Mouse (Mus musculus) lung, embryonic 15.5 days (tissue): ENCODE data around the gene Fgfr2. TPM values are rescaled to one million over a fixed set of nuclear protein-coding genes. Genes with fewer than 3 reads are reported as not detected.

Source experiments
- ATAC-seq: fragments of 200-750 bp; cut with Nextera tagmentation; 2 replicates; pipeline ENCODE4 v1.8.0; 2017; ENCODE audit warnings: moderate number of reproducible peaks, borderline replicate concordance; ENCODE audit not compliant: low FRiP score, low TSS enrichment; ENCODE audit errors: extremely low read depth
- H3K27ac ChIP-seq: fragments of 300-500 bp; sonication (generic); 2 replicates; pipeline ENCODE4 v1.5.1; 2015; ENCODE audit warnings: moderate library complexity, mild to moderate bottlenecking, inconsistent platforms
- H3K27me3 ChIP-seq: fragments of 300-500 bp; sonication (generic); 2 replicates; pipeline ENCODE4 v1.6.1; 2015; ENCODE audit warnings: inconsistent platforms
- H3K36me3 ChIP-seq: fragments of 300-500 bp; sonication (generic); 2 replicates; pipeline ENCODE4 v1.6.1; 2015; ENCODE audit warnings: inconsistent platforms
- H3K4me1 ChIP-seq: fragments of 300-500 bp; sonication (generic); 2 replicates; pipeline ENCODE4 v1.6.1; 2015; ENCODE audit warnings: inconsistent platforms
- H3K4me2 ChIP-seq: fragments of 300-500 bp; sonication (generic); 2 replicates; pipeline ENCODE4 v1.6.1; 2015; ENCODE audit warnings: inconsistent platforms, mild to moderate bottlenecking, moderate library complexity
- H3K4me3 ChIP-seq: fragments of 300-500 bp; sonication (generic); 2 replicates; pipeline ENCODE4 v1.5.1; 2015; ENCODE audit warnings: mild to moderate bottlenecking, inconsistent platforms
- H3K9ac ChIP-seq: fragments of 300-500 bp; sonication (generic); 2 replicates; pipeline ENCODE4 v1.6.1; 2015; ENCODE audit warnings: inconsistent platforms
- H3K9me3 ChIP-seq: fragments of 300-500 bp; sonication (generic); 2 replicates; pipeline ENCODE4 v1.6.1; 2016; ENCODE audit warnings: inconsistent platforms
- WGBS: fragments of 180-500 bp; shearing (Covaris S2); methylation state at CpG from one replicate; pipeline ENCODE4 v1.1.7; 2015; 5-methylcytosine and 5-hydroxymethylcytosine counted together
- polyA plus RNA-seq: library from polyadenylated mRNA; unstranded; fragments of >200 nt; fragmentation: Nextera tagmentation; extraction: Ambion mirVana; gene quantifications from 2 replicates; pipeline ENCODE4 v1.2.1, GENCODE M21; 2015

The Fgfr2 gene
- polyA plus RNA-seq, 1 experiment from 2014 or later: 160 TPM

DNA sequence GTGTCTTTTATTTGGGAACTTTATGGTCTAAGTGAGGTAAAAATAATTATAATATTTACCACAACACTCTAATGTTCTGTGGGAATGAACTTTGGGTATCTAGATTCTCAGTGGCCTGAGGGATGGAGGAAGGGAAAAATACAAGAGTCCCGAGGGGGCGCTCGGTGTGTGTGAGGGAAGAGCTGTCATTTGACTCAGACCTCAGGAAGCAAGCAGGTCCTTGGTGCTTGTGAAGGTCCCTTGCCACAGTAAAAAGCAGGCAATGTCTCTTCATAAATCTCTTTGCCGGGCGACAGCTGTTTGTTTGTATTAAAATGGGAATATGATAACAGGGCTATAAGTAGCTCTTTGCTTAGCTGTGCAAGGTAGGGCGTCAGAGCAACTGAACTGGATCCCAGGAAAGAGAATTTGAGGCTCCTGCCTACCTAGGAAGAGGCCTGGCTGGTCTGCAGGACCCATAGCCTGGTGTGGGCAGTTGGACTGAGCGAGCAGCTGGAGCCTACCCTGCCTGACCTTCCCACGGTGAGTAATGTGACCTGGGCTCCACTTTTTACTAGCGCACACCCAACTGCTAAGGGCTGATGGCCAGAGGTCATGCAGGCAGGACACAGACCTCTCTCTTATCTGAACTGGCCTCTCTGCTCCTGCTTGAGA is 2554.2 kb downstream of the Fgfr2 start:
- H3K4me1 ChIP-seq: no peaks in the 10 kb centered on the region
- no peaks in the 10 kb centered on the region for H3K36me3 ChIP-seq
- H3K27ac ChIP-seq: no peak overlapping the region
- H3K9me3 ChIP-seq: no peaks in the 10 kb centered on the region
- no peak overlapping the region for H3K4me3 ChIP-seq
- WGBS: 27% methylated on average over 9 of the region's 9 CpGs
- H3K27me3 ChIP-seq: no peaks in the 10 kb centered on the region
- H3K4me2 ChIP-seq: no peak overlapping the region
- H3K9ac ChIP-seq: no peak overlapping the region
- no peak for ATAC-seq

DNA sequence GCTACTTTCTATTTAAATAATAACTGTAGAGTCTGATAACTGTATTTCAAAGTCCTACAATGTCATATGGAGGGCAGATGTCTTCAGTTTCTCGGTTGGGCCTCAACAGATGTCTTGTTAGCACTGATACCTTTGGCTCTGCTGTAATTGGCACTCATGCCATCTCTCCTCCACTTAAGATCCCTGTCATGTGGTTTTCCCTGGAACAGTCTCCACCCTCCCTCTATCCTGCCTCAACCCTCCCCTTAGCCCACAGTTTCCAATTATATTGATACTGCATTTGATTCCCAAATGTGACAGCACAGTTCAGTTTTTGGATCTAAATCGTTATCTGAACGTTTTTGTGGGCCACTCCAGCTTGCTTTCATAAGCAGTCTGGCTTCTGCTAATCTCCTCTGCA is 2558.6 kb downstream of the Fgfr2 start:
- ATAC-seq: no peak
- WGBS: 54% methylated on average over 3 of the region's 3 CpGs

DNA sequence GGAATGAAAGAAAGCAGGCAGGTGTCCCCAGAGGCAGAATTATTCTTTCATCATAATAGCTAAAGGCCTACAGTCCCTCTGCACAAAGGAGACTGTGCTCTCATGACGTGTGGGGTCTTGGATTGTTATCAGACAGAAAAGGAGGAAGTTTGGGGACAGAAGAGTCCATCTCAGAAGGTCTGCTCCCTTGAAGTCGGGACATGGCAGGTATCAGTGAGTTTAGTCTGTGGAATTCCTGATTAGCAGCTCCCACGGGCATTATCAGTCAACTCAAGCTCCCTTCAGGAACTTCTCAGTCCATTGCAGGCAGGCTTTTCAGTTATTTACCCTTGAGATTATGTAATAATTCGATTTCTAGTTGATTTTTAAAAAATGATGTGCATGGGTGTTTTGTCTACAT is 2559.3 kb downstream of the Fgfr2 start:
- no peak for ATAC-seq
- Histone ChIP-seq H3K4me1 (no peaks in the 10 kb centered on the region), H3K36me3 (no peaks in the 10 kb centered on the region), H3K4me3 (no peak overlapping the region), H3K4me2 (no peak overlapping the region), H3K9ac (no peak overlapping the region), H3K27me3 (no peaks in the 10 kb centered on the region), H3K27ac (no peak overlapping the region), H3K9me3 (no peaks in the 10 kb centered on the region)
- 43% methylated on average over 4 of the region's 4 CpGs for WGBS

More for the DNA sequence above, 2558.6 kb downstream of the Fgfr2 start:
- Histone ChIP-seq H3K4me1 (no peaks in the 10 kb centered on the region), H3K27ac (no peak overlapping the region), H3K9me3 (no peaks in the 10 kb centered on the region), H3K4me2 (no peak overlapping the region), H3K27me3 (no peaks in the 10 kb centered on the region), H3K36me3 (no peaks in the 10 kb centered on the region), H3K4me3 (no peak overlapping the region), H3K9ac (no peak overlapping the region)

DNA sequence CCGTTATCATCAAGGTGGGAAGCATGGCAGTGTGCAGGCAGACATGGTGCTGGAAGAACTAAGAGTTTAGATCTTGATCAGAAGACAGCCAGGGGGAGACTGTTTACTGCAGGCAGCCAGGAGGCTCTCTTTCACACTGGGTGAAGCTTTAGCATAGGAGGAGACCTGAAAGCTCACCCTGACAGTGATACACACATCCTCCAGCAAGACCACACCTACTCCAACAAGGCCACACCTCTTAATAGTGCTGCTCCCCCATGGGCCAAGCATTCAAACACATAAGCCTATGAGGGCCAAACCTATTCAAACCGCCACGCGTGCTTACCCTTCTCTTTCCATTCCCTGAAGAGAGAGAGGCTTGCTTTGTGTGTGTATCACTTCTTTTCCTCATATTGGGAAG is 2559.9 kb downstream of the Fgfr2 start:
- Histone ChIP-seq H3K9ac (no peak overlapping the region), H3K4me1 (0 out of 2 replicates have a peak, but pooled peaks cover 2% of the 10 kb centered on the region), H3K4me2 (no peak overlapping the region), H3K27me3 (no peaks in the 10 kb centered on the region), H3K9me3 (no peaks in the 10 kb centered on the region), H3K4me3 (no peak overlapping the region), H3K27ac (no peak overlapping the region), H3K36me3 (no peaks in the 10 kb centered on the region)
- no peak for ATAC-seq
- WGBS: 84% methylated on average over 4 of the region's 4 CpGs

DNA sequence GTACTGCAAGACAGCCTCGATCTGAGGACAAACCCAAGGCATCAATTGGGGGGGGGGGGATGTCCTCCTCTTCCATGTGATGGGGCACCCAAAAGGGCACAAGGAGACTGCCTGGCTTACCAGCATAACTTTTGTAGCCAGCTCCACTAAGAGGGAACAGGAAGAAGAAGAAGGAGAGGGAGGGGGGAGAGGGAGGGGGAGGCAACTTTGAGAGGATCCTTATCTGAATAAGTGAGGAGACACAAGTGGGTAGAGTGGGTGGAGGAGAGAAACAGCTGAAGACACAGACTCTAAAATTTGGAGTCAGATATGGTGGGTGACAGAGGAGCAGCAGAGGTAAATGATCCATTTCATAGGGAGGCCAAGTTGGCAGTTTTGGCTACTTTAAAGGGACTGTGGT is 2562.2 kb downstream of the Fgfr2 start:
- 65% methylated on average over 1 of the region's 1 CpGs for WGBS
- Histone ChIP-seq H3K9ac (no peak overlapping the region), H3K27me3 (no peaks in the 10 kb centered on the region), H3K27ac (no peak overlapping the region), H3K4me2 (no peak overlapping the region), H3K9me3 (no peaks in the 10 kb centered on the region), H3K4me1 (0 out of 2 replicates have a peak, but pooled peaks cover 2% of the 10 kb centered on the region), H3K4me3 (no peak overlapping the region), H3K36me3 (no peaks in the 10 kb centered on the region)
- ATAC-seq: no peak

DNA sequence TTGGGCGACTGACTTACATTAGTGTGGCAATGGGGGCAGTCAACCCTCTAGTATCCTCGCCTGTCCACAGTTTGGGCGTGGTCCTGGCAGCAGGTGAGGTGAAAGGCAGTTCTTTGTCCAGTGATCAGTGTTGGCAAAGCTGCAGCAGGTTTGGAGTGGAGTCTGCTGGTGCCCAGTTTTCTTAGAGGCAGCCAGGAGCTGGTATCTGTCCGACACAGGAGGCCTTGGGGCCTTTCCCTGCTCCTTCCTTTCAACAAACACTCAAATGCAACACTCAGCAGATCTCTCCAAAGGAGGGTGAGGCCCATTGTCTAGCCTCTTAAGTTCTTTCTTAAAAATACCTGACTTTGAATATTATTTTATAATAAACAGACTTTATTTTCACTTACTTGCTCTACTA is 2564.6 kb downstream of the Fgfr2 start:
- Histone ChIP-seq H3K9ac (no peak overlapping the region), H3K4me1 (0 out of 2 replicates have a peak, but pooled peaks cover 2% of the 10 kb centered on the region), H3K27me3 (no peaks in the 10 kb centered on the region), H3K4me3 (no peak overlapping the region), H3K4me2 (no peak overlapping the region), H3K9me3 (no peaks in the 10 kb centered on the region), H3K27ac (no peak overlapping the region), H3K36me3 (no peaks in the 10 kb centered on the region)
- WGBS: 50% methylated on average over 4 of the region's 4 CpGs
- ATAC-seq: no peak

DNA sequence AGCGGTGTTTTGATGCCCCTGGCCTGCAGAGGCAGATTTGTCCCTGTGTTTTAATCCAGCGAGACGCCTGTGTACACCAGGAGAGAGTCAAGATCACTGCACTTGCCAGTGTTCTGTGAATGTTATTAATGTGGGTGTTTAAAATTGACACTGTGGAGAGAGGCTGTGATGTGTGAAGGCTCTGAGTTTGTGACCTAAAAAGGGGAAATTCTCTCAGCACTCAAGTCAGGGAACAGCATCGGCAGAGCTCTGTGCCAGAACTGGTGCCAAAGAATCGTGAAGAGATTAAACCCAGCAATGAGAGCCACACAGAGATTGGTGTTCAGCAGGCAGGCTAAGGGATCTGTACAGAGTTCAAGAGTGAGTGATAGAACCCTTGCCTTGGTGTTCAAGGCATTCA is 2567.6 kb downstream of the Fgfr2 start:
- Histone ChIP-seq H3K4me2 (no peak overlapping the region), H3K9ac (no peak overlapping the region), H3K4me3 (no peak overlapping the region), H3K36me3 (no peaks in the 10 kb centered on the region), H3K27ac (peak overlapping the region; percentile 26; the same call in 1 of the 2 replicates), H3K27me3 (no peaks in the 10 kb centered on the region), H3K9me3 (no peaks in the 10 kb centered on the region), H3K4me1 (0 out of 2 replicates have a peak, but pooled peaks cover 2% of the 10 kb centered on the region)
- 52% methylated on average over 5 of the region's 5 CpGs for WGBS
- ATAC-seq: no peak

DNA sequence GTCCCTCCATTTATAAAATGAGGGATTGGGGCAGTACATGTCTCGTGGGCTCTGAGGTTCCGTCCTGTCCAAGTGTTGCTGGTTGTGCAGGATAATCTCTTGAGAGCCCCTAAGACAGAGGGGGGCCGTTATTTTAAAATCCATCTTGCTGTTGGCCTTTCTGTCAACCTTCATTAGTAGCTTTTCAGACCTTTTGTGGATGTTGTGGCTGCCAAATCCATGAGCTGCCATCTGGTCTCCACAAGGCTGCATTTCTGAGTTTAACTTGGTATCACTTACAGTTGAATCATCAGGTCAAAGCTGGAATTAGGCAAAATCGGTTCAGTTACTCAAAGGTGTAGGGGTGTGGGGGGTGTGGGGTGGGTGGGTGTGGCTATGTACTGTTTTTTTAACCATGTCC is 2569.8 kb downstream of the Fgfr2 start:
- Histone ChIP-seq H3K9ac (no peak overlapping the region), H3K9me3 (no peaks in the 10 kb centered on the region), H3K36me3 (no peaks in the 10 kb centered on the region), H3K4me3 (no peak overlapping the region), H3K27me3 (no peaks in the 10 kb centered on the region), H3K4me1 (0 out of 2 replicates have a peak, but pooled peaks cover under 1% of the 10 kb centered on the region), H3K4me2 (no peak overlapping the region), H3K27ac (no peak overlapping the region)
- WGBS: 70% methylated on average over 4 of the region's 4 CpGs
- ATAC-seq: no peak

DNA sequence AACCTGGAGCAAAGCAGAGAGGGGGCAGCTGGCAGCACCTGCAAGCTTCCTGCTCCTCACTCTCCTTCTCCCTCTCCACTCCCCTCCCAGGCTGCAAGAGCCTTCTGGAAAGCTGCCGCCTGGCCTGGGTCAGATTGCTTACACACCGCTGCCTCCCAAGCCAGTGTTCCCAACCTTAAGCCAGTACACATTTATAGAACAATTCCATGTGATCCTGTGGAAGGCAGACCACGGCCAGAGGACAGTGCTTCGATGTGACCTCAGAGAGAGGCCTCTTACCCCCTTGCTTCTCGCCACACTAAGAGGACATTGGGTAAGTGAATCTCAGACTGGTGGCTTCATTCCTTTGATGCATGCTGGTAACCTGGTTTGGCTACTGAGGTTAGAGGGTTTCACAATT is 2570.4 kb downstream of the Fgfr2 start:
- Histone ChIP-seq H3K36me3 (no peaks in the 10 kb centered on the region), H3K4me2 (no peak overlapping the region), H3K27me3 (no peaks in the 10 kb centered on the region), H3K4me1 (no peaks in the 10 kb centered on the region), H3K27ac (no peak overlapping the region), H3K4me3 (no peak overlapping the region), H3K9ac (no peak overlapping the region), H3K9me3 (no peaks in the 10 kb centered on the region)
- WGBS: 55% methylated on average over 5 of the region's 5 CpGs
- ATAC-seq: no peak

DNA sequence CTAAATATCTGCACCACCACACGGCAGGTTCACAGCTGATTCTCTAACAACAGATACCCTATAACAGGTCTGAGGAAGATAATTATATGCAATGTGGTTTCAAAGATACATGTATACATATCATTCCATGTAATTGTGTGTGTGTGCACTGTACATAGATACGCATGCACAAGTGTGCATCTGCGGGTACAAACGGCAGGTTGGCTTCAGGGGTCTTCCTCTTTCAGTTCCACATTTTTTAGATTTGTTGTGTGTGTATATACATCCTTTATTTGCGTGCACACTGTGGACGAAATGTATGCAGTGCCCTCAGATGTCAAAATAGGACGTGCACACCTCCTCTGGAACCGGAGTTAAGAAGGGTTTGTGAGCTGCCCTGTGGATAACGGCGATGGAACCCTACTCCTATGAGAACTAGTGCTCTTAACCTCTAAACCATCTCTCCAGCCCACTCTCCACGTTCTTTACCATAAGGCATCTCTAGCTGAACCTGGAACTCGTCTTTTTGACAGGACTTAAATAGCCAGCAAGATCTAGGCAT is 2575.4 kb downstream of the Fgfr2 start:
- H3K9ac ChIP-seq: 0 out of 2 replicates have a peak overlapping the region, but pooled peaks have one; percentile 98
- peak overlapping the region; percentile 80 for H3K4me2 ChIP-seq
- H3K4me3 ChIP-seq: peak overlapping the region; percentile 99
- H3K36me3 ChIP-seq: peaks cover 19% of the 10 kb centered on the region
- peaks cover 10% of the 10 kb centered on the region for H3K4me1 ChIP-seq
- WGBS: 80% methylated on average over 12 of the region's 12 CpGs
- ATAC-seq: no peak
- H3K27me3 ChIP-seq: no peaks in the 10 kb centered on the region
- H3K27ac ChIP-seq: no peak overlapping the region
- no peaks in the 10 kb centered on the region for H3K9me3 ChIP-seq

DNA sequence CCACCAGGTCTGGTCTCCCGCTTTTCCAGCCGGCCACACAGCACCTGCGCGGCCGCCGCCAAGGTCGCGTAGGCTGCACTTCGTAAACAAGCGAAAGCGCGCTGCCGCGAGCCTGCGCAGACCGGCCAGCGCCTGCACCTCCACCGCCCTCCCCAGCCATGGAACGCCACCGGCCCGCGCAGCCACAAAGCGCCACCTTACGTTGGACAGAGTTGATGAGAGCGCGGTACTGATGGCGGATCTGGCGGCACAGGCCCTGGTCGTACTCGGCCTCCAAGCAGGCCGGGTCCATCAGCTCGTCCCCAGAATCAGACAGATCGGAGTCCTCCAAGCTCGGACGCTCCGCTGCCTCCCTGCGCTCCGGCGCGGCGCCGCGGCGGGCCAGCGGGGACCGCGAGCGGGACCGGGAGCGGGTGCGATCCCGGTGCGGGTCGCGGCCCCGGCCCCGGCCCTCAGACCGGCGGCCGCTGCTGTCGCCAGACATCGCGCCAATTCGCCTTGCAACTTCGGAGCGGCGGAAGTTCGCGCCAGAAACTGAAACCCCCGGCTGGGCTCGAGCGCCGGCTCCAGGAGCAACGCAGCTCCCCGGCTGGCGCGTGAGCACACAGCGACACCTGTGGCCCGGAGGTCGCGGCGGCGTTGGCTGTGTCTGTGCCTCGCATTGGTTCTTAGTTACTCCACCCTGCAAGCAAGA is 2576.2 kb downstream of the Fgfr2 start:
- WGBS: under 1% methylated on average over 84 of the region's 84 CpGs
- H3K9me3 ChIP-seq: no peaks in the 10 kb centered on the region
- peak overlapping the region; percentile 99 for H3K27ac ChIP-seq
- peak overlapping the region; percentile 98 for H3K9ac ChIP-seq
- H3K36me3 ChIP-seq: peaks cover 27% of the 10 kb centered on the region
- peak; percentile 95 for ATAC-seq
- peak overlapping the region; percentile 99 for H3K4me3 ChIP-seq
- H3K4me2 ChIP-seq: peak overlapping the region; percentile 80
- peaks cover 10% of the 10 kb centered on the region for H3K4me1 ChIP-seq
- no peaks in the 10 kb centered on the region for H3K27me3 ChIP-seq

DNA sequence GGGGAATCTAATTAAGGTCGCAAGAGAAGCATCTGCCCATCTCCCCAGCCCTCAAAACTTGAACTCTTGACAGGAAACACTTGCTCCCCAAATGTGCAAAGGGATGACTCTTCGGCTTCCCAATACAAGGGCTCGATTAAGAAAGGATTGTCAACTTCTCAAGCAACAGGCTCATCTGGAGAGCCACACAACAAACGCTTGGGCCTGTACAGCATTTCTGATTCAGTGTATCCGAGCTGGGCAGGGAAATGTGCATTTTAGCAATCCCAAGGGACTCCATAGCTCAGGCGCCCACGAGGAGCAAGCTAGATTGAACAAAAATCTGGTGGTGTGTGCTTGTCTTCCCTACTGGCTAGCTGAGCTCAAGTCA is 2576.7 kb downstream of the Fgfr2 start:
- Histone ChIP-seq H3K4me2 (peak overlapping the region; percentile 80), H3K9me3 (no peaks in the 10 kb centered on the region), H3K4me3 (peak overlapping the region; percentile 99), H3K27me3 (no peaks in the 10 kb centered on the region), H3K27ac (peak overlapping the region; percentile 99), H3K36me3 (peaks cover 32% of the 10 kb centered on the region), H3K9ac (peak overlapping the region; percentile 98), H3K4me1 (peaks cover 10% of the 10 kb centered on the region)
- ATAC-seq: no peak
- 3% methylated on average over 7 of the region's 7 CpGs for WGBS
